Mouse (Mus musculus): ENCODE data around the gene Slc46a3. TPM values are rescaled to one million over a fixed set of nuclear protein-coding genes. Genes with fewer than 3 reads are reported as not detected.

Gene Slc46a3
- polyA plus RNA-seq, 1 experiment, result 2.4 TPM

- Histone ChIP-seq H3K4me2 (ENCODE audit: low read depth) (peak overlapping the region; percentile 66), H3K4me3 (peak overlapping the region; percentile 37)
Observed at GRCm38 (mm10) chr5:147895436-147896198, 1.0 kb upstream of the Slc46a3 start.

DNA sequence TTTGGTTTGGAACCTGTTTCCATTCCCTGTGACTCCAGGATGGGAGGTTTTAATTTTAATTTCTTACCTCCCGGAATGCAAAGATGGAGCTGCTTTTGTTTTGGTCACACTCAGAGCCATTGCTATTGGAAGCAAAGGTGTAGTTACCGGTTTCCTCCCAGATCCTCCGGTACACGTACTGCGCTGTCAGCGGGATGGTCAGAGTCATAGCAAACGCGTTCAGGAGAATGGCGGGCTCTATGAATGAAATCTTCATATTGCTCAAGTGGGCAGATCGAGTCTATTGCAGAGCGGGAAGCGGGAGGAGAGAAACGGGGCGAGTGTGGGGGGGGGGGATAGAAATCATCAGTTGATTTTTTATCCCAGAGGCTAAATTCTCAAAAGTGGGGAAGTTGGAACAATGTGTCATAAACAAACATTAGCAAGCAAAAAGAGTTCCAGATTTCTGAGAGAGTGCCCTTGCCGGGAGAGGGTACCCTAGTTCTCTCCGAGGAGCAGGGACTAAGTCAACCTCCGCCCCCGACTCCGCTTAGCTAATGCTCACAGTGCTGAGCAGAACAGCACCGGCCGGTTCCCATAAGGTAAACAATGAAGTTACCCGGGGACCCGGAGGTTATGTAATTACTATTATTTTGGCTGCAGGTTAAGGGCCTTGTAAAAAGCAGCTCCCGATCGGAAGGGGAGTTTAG is 705 bp downstream of the Slc46a3 start:
- no peaks in the 10 kb centered on the region for H3K79me2 ChIP-seq (ENCODE audit: control insufficient read depth, insufficient read depth)
- H3K4me2 ChIP-seq (ENCODE audit: low read depth), result peak overlapping the region; percentile 77
- H3K27me3 ChIP-seq (ENCODE audit: control insufficient read depth, insufficient read depth, insufficient read length), result no peaks in the 10 kb centered on the region
- no peaks in the 10 kb centered on the region for H3K36me3 ChIP-seq (ENCODE audit: control insufficient read depth, insufficient read depth)
- H3K4me3 ChIP-seq, result peak overlapping the region; percentile 37
- no peak overlapping the region for H3ac ChIP-seq (ENCODE audit: control insufficient read depth, insufficient read length)
- TF ChIP-seq POLR2AphosphoS2 (IDR thresholded peaks at IDR 0.05; ENCODE audit: insufficient read length, low read depth) (no peak), TCF3 (IDR thresholded peaks at IDR 0.05; ENCODE audit: insufficient read length, low read depth) (no peak), CEBPB (IDR thresholded peaks at IDR 0.05; ENCODE audit: insufficient read depth, poor library complexity, severe bottlenecking) (no peak), USF1 (IDR thresholded peaks at IDR 0.05; ENCODE audit: low read depth) (no peak), REST (IDR thresholded peaks at IDR 0.05; ENCODE audit: insufficient read depth, insufficient read length) (no peak), MAX (IDR thresholded peaks at IDR 0.05; ENCODE audit: low read depth) (no peak), TCF12 (IDR thresholded peaks at IDR 0.05; ENCODE audit: insufficient read depth, poor library complexity, severe bottlenecking) (no peak), E2F4 (IDR thresholded peaks at IDR 0.05; ENCODE audit: insufficient read depth) (no peak), SRF (IDR thresholded peaks at IDR 0.05; ENCODE audit: control insufficient read depth, insufficient read length, low read depth) (no peak), POLR2A (IDR thresholded peaks at IDR 0.05; ENCODE audit: insufficient read length, low read depth) (no peak)

More at GRCm38 (mm10) chr5:147895436-147896198, 1.0 kb upstream of the Slc46a3 start:
- H3K27me3 ChIP-seq (ENCODE audit: control insufficient read depth, insufficient read depth, insufficient read length), result no peaks in the 10 kb centered on the region
- H3ac ChIP-seq (ENCODE audit: control insufficient read depth, insufficient read length), result no peak overlapping the region
- H3K79me2 ChIP-seq (ENCODE audit: control insufficient read depth, insufficient read depth), result no peaks in the 10 kb centered on the region
- TF ChIP-seq E2F4 (IDR thresholded peaks at IDR 0.05; ENCODE audit: insufficient read depth) (no peak), MYOD1 (IDR thresholded peaks at IDR 0.05; ENCODE audit: control insufficient read depth in 1 of 3, insufficient read length in 2 of 3, low read depth in 2 of 3) (no peak), TCF12 (IDR thresholded peaks at IDR 0.05; ENCODE audit: insufficient read depth, poor library complexity, severe bottlenecking) (no peak), USF1 (IDR thresholded peaks at IDR 0.05; ENCODE audit: low read depth) (no peak), TCF3 (IDR thresholded peaks at IDR 0.05; ENCODE audit: insufficient read length, low read depth) (no peak), POLR2AphosphoS2 (IDR thresholded peaks at IDR 0.05; ENCODE audit: insufficient read length, low read depth) (no peak), MYOG (IDR thresholded peaks at IDR 0.05; ENCODE audit: control insufficient read depth in 1 of 3, insufficient read depth in 1 of 3, insufficient read length in 2 of 3, low read depth in 2 of 3) (no peak), REST (IDR thresholded peaks at IDR 0.05; ENCODE audit: insufficient read depth, insufficient read length) (no peak), MAX (IDR thresholded peaks at IDR 0.05; ENCODE audit: low read depth) (no peak), SRF (IDR thresholded peaks at IDR 0.05; ENCODE audit: control insufficient read depth, insufficient read length, low read depth) (no peak), POLR2A (IDR thresholded peaks at IDR 0.05; ENCODE audit: insufficient read length, low read depth) (no peak), CEBPB (IDR thresholded peaks at IDR 0.05; ENCODE audit: insufficient read depth, poor library complexity, severe bottlenecking) (no peak)
- no peaks in the 10 kb centered on the region for H3K36me3 ChIP-seq (ENCODE audit: control insufficient read depth, insufficient read depth)

GRCm38 (mm10) chr5:147893143-147893542 is 1.5 kb downstream of the Slc46a3 start:
- Histone ChIP-seq H3K4me3 (no peak overlapping the region), H3K4me2 (ENCODE audit: low read depth) (peak overlapping the region; percentile 77), H3K79me2 (ENCODE audit: control insufficient read depth, insufficient read depth) (no peaks in the 10 kb centered on the region), H3K36me3 (ENCODE audit: control insufficient read depth, insufficient read depth) (no peaks in the 10 kb centered on the region), H3ac (ENCODE audit: control insufficient read depth, insufficient read length) (no peak overlapping the region), H3K27me3 (ENCODE audit: control insufficient read depth, insufficient read depth, insufficient read length) (no peaks in the 10 kb centered on the region)
- TF ChIP-seq MYOD1 (IDR thresholded peaks at IDR 0.05; ENCODE audit: control insufficient read depth in 1 of 3, insufficient read length in 2 of 3, low read depth in 2 of 3) (no peak), E2F4 (IDR thresholded peaks at IDR 0.05; ENCODE audit: insufficient read depth) (no peak), POLR2A (IDR thresholded peaks at IDR 0.05; ENCODE audit: insufficient read length, low read depth) (no peak), REST (IDR thresholded peaks at IDR 0.05; ENCODE audit: insufficient read depth, insufficient read length) (no peak), CEBPB (IDR thresholded peaks at IDR 0.05; ENCODE audit: insufficient read depth, poor library complexity, severe bottlenecking) (no peak), USF1 (IDR thresholded peaks at IDR 0.05; ENCODE audit: low read depth) (no peak), MYOG (IDR thresholded peaks at IDR 0.05; ENCODE audit: control insufficient read depth in 1 of 3, insufficient read depth in 1 of 3, insufficient read length in 2 of 3, low read depth in 2 of 3) (no peak), SRF (IDR thresholded peaks at IDR 0.05; ENCODE audit: control insufficient read depth, insufficient read length, low read depth) (no peak), MAX (IDR thresholded peaks at IDR 0.05; ENCODE audit: low read depth) (no peak), TCF3 (IDR thresholded peaks at IDR 0.05; ENCODE audit: insufficient read length, low read depth) (no peak), TCF12 (IDR thresholded peaks at IDR 0.05; ENCODE audit: insufficient read depth, poor library complexity, severe bottlenecking) (no peak), POLR2AphosphoS2 (IDR thresholded peaks at IDR 0.05; ENCODE audit: insufficient read length, low read depth) (no peak)

DNA sequence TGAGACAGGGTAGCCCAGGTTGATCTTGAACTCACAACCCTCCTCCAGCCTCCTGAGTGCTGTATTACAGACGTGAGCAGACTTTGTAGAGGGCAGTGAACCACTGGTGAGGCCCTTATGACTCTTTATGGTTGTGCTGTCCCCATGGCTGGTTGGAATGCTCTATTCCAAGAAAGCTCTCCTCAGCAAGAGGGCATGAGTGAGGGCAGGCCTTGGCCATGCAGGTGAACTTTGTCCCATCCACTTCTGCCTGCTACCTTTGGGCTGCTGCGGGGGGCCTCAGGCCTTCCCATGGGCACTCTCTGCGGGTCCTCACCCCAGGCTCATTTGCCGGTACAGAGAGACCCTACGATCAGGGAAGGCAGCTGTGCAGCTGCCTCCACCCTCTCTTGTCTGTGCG is 1.9 kb downstream of the Slc46a3 start:
- Histone ChIP-seq H3K36me3 (ENCODE audit: control insufficient read depth, insufficient read depth) (no peaks in the 10 kb centered on the region), H3K4me3 (no peak overlapping the region), H3K79me2 (ENCODE audit: control insufficient read depth, insufficient read depth) (no peaks in the 10 kb centered on the region), H3K27me3 (ENCODE audit: control insufficient read depth, insufficient read depth, insufficient read length) (no peaks in the 10 kb centered on the region), H3ac (ENCODE audit: control insufficient read depth, insufficient read length) (no peak overlapping the region), H3K4me2 (ENCODE audit: low read depth) (no peak overlapping the region)
- TF ChIP-seq MYOG (IDR thresholded peaks at IDR 0.05; ENCODE audit: control insufficient read depth in 1 of 3, insufficient read depth in 1 of 3, insufficient read length in 2 of 3, low read depth in 2 of 3) (no peak), CEBPB (IDR thresholded peaks at IDR 0.05; ENCODE audit: insufficient read depth, poor library complexity, severe bottlenecking) (no peak), MYOD1 (IDR thresholded peaks at IDR 0.05; ENCODE audit: control insufficient read depth in 1 of 3, insufficient read length in 2 of 3, low read depth in 2 of 3) (no peak), MAX (IDR thresholded peaks at IDR 0.05; ENCODE audit: low read depth) (no peak), POLR2AphosphoS2 (IDR thresholded peaks at IDR 0.05; ENCODE audit: insufficient read length, low read depth) (no peak), USF1 (IDR thresholded peaks at IDR 0.05; ENCODE audit: low read depth) (no peak), TCF3 (IDR thresholded peaks at IDR 0.05; ENCODE audit: insufficient read length, low read depth) (no peak), TCF12 (IDR thresholded peaks at IDR 0.05; ENCODE audit: insufficient read depth, poor library complexity, severe bottlenecking) (no peak), REST (IDR thresholded peaks at IDR 0.05; ENCODE audit: insufficient read depth, insufficient read length) (no peak), E2F4 (IDR thresholded peaks at IDR 0.05; ENCODE audit: insufficient read depth) (no peak), SRF (IDR thresholded peaks at IDR 0.05; ENCODE audit: control insufficient read depth, insufficient read length, low read depth) (no peak), POLR2A (IDR thresholded peaks at IDR 0.05; ENCODE audit: insufficient read length, low read depth) (no peak)

All from myocyte (in vitro differentiated cells).